Mouse (Mus musculus): ENCODE data around the gene Usp48.

DNA sequence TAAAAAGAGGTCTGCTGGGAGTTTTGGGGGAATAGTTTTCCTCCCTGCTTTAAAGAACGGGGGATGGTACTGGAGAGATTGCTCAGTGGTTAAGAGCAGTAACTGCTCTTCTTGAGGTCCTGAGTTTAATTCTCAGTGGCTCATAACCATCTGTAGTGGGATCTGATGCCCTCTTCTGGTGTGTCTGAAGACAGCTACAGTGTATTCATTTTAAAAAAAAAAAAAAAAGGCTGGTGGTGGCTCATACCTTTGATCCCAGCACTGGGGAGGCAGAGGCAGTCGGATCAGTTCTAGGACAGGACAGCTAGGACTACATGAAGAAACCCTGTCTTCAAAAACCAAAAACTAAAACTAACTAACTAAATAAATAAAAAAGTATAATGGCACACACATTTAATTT is 13.3 kb upstream of the Usp48 start:
- no peak for TF ChIP-seq CTCF (IDR thresholded peaks at IDR 0.05; ENCODE audit: low read depth, low read length)
- no peak for TF ChIP-seq POLR2A (IDR thresholded peaks at IDR 0.05; ENCODE audit: borderline replicate concordance, low read depth, low read length)
